Mouse (Mus musculus) midbrain, embryonic 11.5 days (tissue): Measurements from ENCODE around the gene Klhdc10. TPM values are rescaled to one million over a fixed set of nuclear protein-coding genes. Genes with fewer than 3 reads are reported as not detected.

ENCODE experiments used
- ATAC-seq: fragments of 200-750 bp; cut with Nextera tagmentation; 2 replicates; pipeline ENCODE4 v1.8.0; 2017; ENCODE audit warnings: moderate TSS enrichment, moderate library complexity; ENCODE audit not compliant: low FRiP score
- DNase-seq: peaks from one replicate; pipeline ENCODE4 v3.0.0; 2015; ENCODE audit warnings: low spot score; ENCODE audit errors: missing footprints
- H3K27ac ChIP-seq: fragments of 300-500 bp; sonication (generic); 2 replicates; pipeline ENCODE4 v1.5.1; 2014; ENCODE audit warnings: low read depth, low read length
- H3K27me3 ChIP-seq: fragments of 300-500 bp; sonication (generic); 2 replicates; pipeline ENCODE4 v1.6.1; 2014; ENCODE audit warnings: mild to moderate bottlenecking, low read length, moderate library complexity, mixed read lengths; ENCODE audit not compliant: control insufficient read depth, insufficient read depth
- H3K36me3 ChIP-seq: fragments of 300-500 bp; sonication (generic); 2 replicates; pipeline ENCODE4 v1.6.1; 2014; ENCODE audit warnings: mild to moderate bottlenecking, low read length, moderate library complexity, mixed read lengths; ENCODE audit not compliant: control insufficient read depth, insufficient read depth
- H3K4me1 ChIP-seq: fragments of 300-500 bp; sonication (generic); 2 replicates; pipeline ENCODE4 v1.6.1; 2014; ENCODE audit warnings: low read length; ENCODE audit not compliant: control insufficient read depth, insufficient read depth
- H3K4me2 ChIP-seq: fragments of 300-500 bp; sonication (generic); 2 replicates; pipeline ENCODE4 v1.6.1; 2014; ENCODE audit warnings: mild to moderate bottlenecking, moderate library complexity
- H3K4me3 ChIP-seq: fragments of 300-500 bp; sonication (generic); 2 replicates; pipeline ENCODE4 v1.5.1; 2014; ENCODE audit warnings: low read depth, low read length
- H3K9ac ChIP-seq: fragments of 300-500 bp; sonication (generic); 2 replicates; pipeline ENCODE4 v1.6.1; 2014; ENCODE audit warnings: low read length
- H3K9me3 ChIP-seq: fragments of 300-500 bp; sonication (generic); 2 replicates; pipeline ENCODE4 v1.6.1; 2016; ENCODE audit warnings: low read length; ENCODE audit not compliant: control insufficient read depth
- WGBS: fragments of 180-500 bp; shearing (Covaris S2); extraction: QIAGEN DNeasy Blood & Tissue Kit; methylation state at CpG from one replicate; pipeline ENCODE4 v1.1.7; 2014; 5-methylcytosine and 5-hydroxymethylcytosine counted together
- polyA plus RNA-seq: library from polyadenylated mRNA; unstranded; fragments of >200 nt; fragmentation: Nextera tagmentation; extraction: Ambion mirVana; gene quantifications from 2 replicates; pipeline ENCODE4 v1.2.1, GENCODE M21; 2014

The Klhdc10 gene
- polyA plus RNA-seq, 1 experiment from 2014 or later = 28.3 TPM

GRCm38 (mm10) chr6:30391996-30392395, 9.7 kb upstream of the Klhdc10 start:
- ATAC-seq (no peak), DNase-seq (peak; percentile 72)
- H3K36me3 ChIP-seq = no peaks in the 10 kb centered on the region
- H3K4me3 ChIP-seq = no peak overlapping the region
- no peaks in the 10 kb centered on the region for H3K4me1 ChIP-seq
- 91% methylated on average over 7 of the region's 7 CpGs for WGBS
- no peak overlapping the region for H3K9ac ChIP-seq
- no peaks in the 10 kb centered on the region for H3K9me3 ChIP-seq
- H3K27me3 ChIP-seq = no peaks in the 10 kb centered on the region
- no peak overlapping the region for H3K4me2 ChIP-seq
- H3K27ac ChIP-seq = no peak overlapping the region

GRCm38 (mm10) chr6:30400146-30400545, 1.5 kb upstream of the Klhdc10 start:
- WGBS = 81% methylated on average over 5 of the region's 5 CpGs
- Histone ChIP-seq H3K27ac (no peak overlapping the region), H3K9me3 (no peaks in the 10 kb centered on the region), H3K27me3 (no peaks in the 10 kb centered on the region), H3K4me2 (no peak overlapping the region), H3K9ac (no peak overlapping the region), H3K36me3 (no peaks in the 10 kb centered on the region), H3K4me3 (no peak overlapping the region), H3K4me1 (no peaks in the 10 kb centered on the region)
- DNase-seq (peak; percentile 59), ATAC-seq (no peak)

- WGBS = 9% methylated on average over 7 of the region's 7 CpGs
- Histone ChIP-seq H3K36me3 (no peaks in the 10 kb centered on the region), H3K9ac (peak overlapping the region; percentile 64), H3K27me3 (no peaks in the 10 kb centered on the region), H3K4me3 (peak overlapping the region; percentile 99), H3K4me1 (no peaks in the 10 kb centered on the region), H3K9me3 (no peaks in the 10 kb centered on the region), H3K4me2 (peak overlapping the region; percentile 40), H3K27ac (peak overlapping the region; percentile 81)
- no peak for DNase-seq
- no peak for ATAC-seq
These were observed 952 bp upstream of the Klhdc10 start for GRCm38 (mm10) chr6:30400716-30401115.

GRCm38 (mm10) chr6:30402091-30402491, 423 bp downstream of the Klhdc10 start:
- no peak; the same call in 1 of the 2 replicates for ATAC-seq
- under 1% methylated on average over 29 of the region's 29 CpGs for WGBS

GRCm38 (mm10) chr6:30403465-30403864, 1.8 kb downstream of the Klhdc10 start:
- Histone ChIP-seq H3K9ac (peak overlapping the region; percentile 54), H3K27me3 (no peaks in the 10 kb centered on the region), H3K4me1 (no peaks in the 10 kb centered on the region), H3K4me2 (peak overlapping the region; percentile 42), H3K9me3 (no peaks in the 10 kb centered on the region), H3K36me3 (no peaks in the 10 kb centered on the region), H3K27ac (no peak overlapping the region), H3K4me3 (peak overlapping the region; percentile 18)
- DNase-seq (peak; percentile 89), ATAC-seq (no peak)
- WGBS = 21% methylated on average over 4 of the region's 4 CpGs

More at GRCm38 (mm10) chr6:30402091-30402491, 423 bp downstream of the Klhdc10 start:
- H3K27me3 ChIP-seq = no peaks in the 10 kb centered on the region
- peak overlapping the region; percentile 82 for H3K27ac ChIP-seq
- no peak for DNase-seq
- H3K36me3 ChIP-seq = no peaks in the 10 kb centered on the region
- H3K9ac ChIP-seq = peak overlapping the region; percentile 96
- no peaks in the 10 kb centered on the region for H3K4me1 ChIP-seq
- H3K4me3 ChIP-seq = peak overlapping the region; percentile 99
- peak overlapping the region; percentile 73 for H3K4me2 ChIP-seq
- H3K9me3 ChIP-seq = no peaks in the 10 kb centered on the region

- no peak overlapping the region for H3K4me2 ChIP-seq
- H3K4me3 ChIP-seq = no peak overlapping the region
- H3K4me1 ChIP-seq = no peaks in the 10 kb centered on the region
- DNase-seq (peak; percentile 72), ATAC-seq (no peak)
- no peak overlapping the region for H3K27ac ChIP-seq
- no peaks in the 10 kb centered on the region for H3K27me3 ChIP-seq
- H3K9me3 ChIP-seq = no peaks in the 10 kb centered on the region
- H3K36me3 ChIP-seq = no peaks in the 10 kb centered on the region
- 87% methylated on average over 5 of the region's 5 CpGs for WGBS
- no peak overlapping the region for H3K9ac ChIP-seq
These were observed 3.0 kb downstream of the Klhdc10 start for GRCm38 (mm10) chr6:30404671-30405070.

GRCm38 (mm10) chr6:30408276-30408675, 6.6 kb downstream of the Klhdc10 start:
- no peaks in the 10 kb centered on the region for H3K27me3 ChIP-seq
- no peaks in the 10 kb centered on the region for H3K9me3 ChIP-seq
- no peak overlapping the region for H3K27ac ChIP-seq
- no peaks in the 10 kb centered on the region for H3K36me3 ChIP-seq
- H3K4me1 ChIP-seq = no peaks in the 10 kb centered on the region
- no peak overlapping the region for H3K4me3 ChIP-seq
- no peak overlapping the region for H3K4me2 ChIP-seq
- DNase-seq (peak; percentile 77), ATAC-seq (no peak)
- H3K9ac ChIP-seq = no peak overlapping the region
- WGBS = 86% methylated on average over 4 of the region's 4 CpGs

- no peaks in the 10 kb centered on the region for H3K4me1 ChIP-seq
- DNase-seq (peak; percentile 78), ATAC-seq (no peak)
- WGBS = 94% methylated on average over 7 of the region's 7 CpGs
- no peak overlapping the region for H3K9ac ChIP-seq
- H3K27ac ChIP-seq = no peak overlapping the region
- no peaks in the 10 kb centered on the region for H3K27me3 ChIP-seq
- H3K9me3 ChIP-seq = no peaks in the 10 kb centered on the region
- H3K4me2 ChIP-seq = no peak overlapping the region
- no peak overlapping the region for H3K4me3 ChIP-seq
- H3K36me3 ChIP-seq = no peaks in the 10 kb centered on the region
These were observed 7.9 kb downstream of the Klhdc10 start for GRCm38 (mm10) chr6:30409399-30410093.

- Histone ChIP-seq H3K9me3 (no peaks in the 10 kb centered on the region), H3K4me2 (no peak overlapping the region), H3K4me3 (no peak overlapping the region), H3K4me1 (no peaks in the 10 kb centered on the region), H3K27ac (no peak overlapping the region), H3K9ac (no peak overlapping the region), H3K36me3 (no peaks in the 10 kb centered on the region), H3K27me3 (no peaks in the 10 kb centered on the region)
- DNase-seq = peak; percentile 59
- ATAC-seq = no peak
- 90% methylated on average over 4 of the region's 4 CpGs for WGBS
These were observed 9.6 kb downstream of the Klhdc10 start for GRCm38 (mm10) chr6:30411311-30411710.
